Mouse (Mus musculus) left cerebral cortex, postnatal 4 days (tissue): ENCODE measurements around the gene Evl. TPM values are rescaled to one million over a fixed set of nuclear protein-coding genes. Genes with fewer than 3 reads are reported as not detected.

ENCODE experiments used
- microRNA-seq: library from miRNA; unstranded; fragments of <30 nt; microRNA quantifications from one replicate; pipeline ENCODE4 v1.2.0, GENCODE M21; 2022
- total RNA-seq, 2 experiments: library from RNA; stranded (reverse); gene quantifications; 2 replicates each; pipeline ENCODE4 v1.2.3; 2021

Gene Evl
- total RNA-seq, 2 experiments from 2014 or later = 585 to 625 TPM

Small RNAs within 50 kb of the gene (microRNA-seq; reads per million reads assigned to microRNA genes)
- not detected for gene Gm23872
- 8,053 reads per million, percentile 93 among the genes with 10 or more reads in this experiment for gene Mir342

Other genes starting within 250 kb of the Evl start
- 1 to 10 TPM; 6.3 to 6.6 TPM for gene Hhipl1, start 248.4 kb upstream of the Evl start, total RNA-seq
- 10 to 100 TPM; 65.7 to 78.6 TPM for gene Cyp46a1, start 220.3 kb upstream of the Evl start, total RNA-seq
- 10 to 100 TPM; 93.3 to 99.0 TPM for gene Eml1, start 183.8 kb upstream of the Evl start, total RNA-seq
- not detected for gene Degs2, start 147.6 kb downstream of the Evl start, total RNA-seq
- gene Yy1, start 238.3 kb downstream of the Evl start, total RNA-seq = 10 to 100 TPM; 53.1 to 55.5 TPM